Mouse (Mus musculus) forebrain, embryonic 11.5 days (tissue): ENCODE measurements at regions not wholly inside any gene's neighbourhood (a gene's known extent, or its start where the extent isn't known, plus 50 kb on each side); places are given as distances from the start of the nearest gene placed in this dataset.

Experiments used
- ATAC-seq: fragments of 200-750 bp; cut with Nextera tagmentation; replicated peaks from 2 replicates; pipeline ENCODE4 v1.8.0; 2017; ENCODE audit warnings: moderate TSS enrichment; ENCODE audit not compliant: low FRiP score
- DNase-seq: peaks from one replicate; pipeline ENCODE4 v3.0.0-alpha.2; 2017; ENCODE audit warnings: low spot score
- H3K27ac ChIP-seq: fragments of 300-500 bp; sonication (generic); 2 replicates; pipeline ENCODE4 v1.5.1; 2014; ENCODE audit warnings: low read depth, low read length
- H3K27me3 ChIP-seq: fragments of 300-500 bp; sonication (generic); 2 replicates; pipeline ENCODE4 v1.6.1; 2014; ENCODE audit warnings: mild to moderate bottlenecking, low read length, mixed read lengths; ENCODE audit not compliant: control insufficient read depth, insufficient read depth
- H3K36me3 ChIP-seq: fragments of 300-500 bp; sonication (generic); 2 replicates; pipeline ENCODE4 v1.6.1; 2014; ENCODE audit warnings: mild to moderate bottlenecking, low read length, moderate library complexity, mixed read lengths; ENCODE audit not compliant: control insufficient read depth, insufficient read depth
- H3K4me1 ChIP-seq: fragments of 300-500 bp; sonication (generic); replicated peaks from 2 replicates; pipeline ENCODE4 v1.6.1; 2014; ENCODE audit warnings: low read length, mixed read lengths; ENCODE audit not compliant: control insufficient read depth, insufficient read depth
- H3K4me2 ChIP-seq: fragments of 300-500 bp; sonication (generic); 2 replicates; pipeline ENCODE4 v1.6.1; 2014; ENCODE audit warnings: low read depth, mild to moderate bottlenecking, low read length, moderate library complexity, mixed read lengths; ENCODE audit not compliant: severe bottlenecking
- H3K4me3 ChIP-seq: fragments of 300-500 bp; sonication (generic); 2 replicates; pipeline ENCODE4 v1.5.1; 2014; ENCODE audit warnings: low read depth, low read length
- H3K9ac ChIP-seq: fragments of 300-500 bp; sonication (generic); 2 replicates; pipeline ENCODE4 v1.6.1; 2014; ENCODE audit warnings: low read length
- H3K9me3 ChIP-seq: fragments of 300-500 bp; sonication (generic); 2 replicates; pipeline ENCODE4 v1.6.1; 2016; ENCODE audit warnings: low read length, mixed read lengths; ENCODE audit not compliant: control insufficient read depth
- WGBS: fragments of 180-500 bp; shearing (Covaris S2); extraction: QIAGEN DNeasy Blood & Tissue Kit; methylation state at CpG from one replicate; pipeline ENCODE4 v1.1.7; 2014; 5-methylcytosine and 5-hydroxymethylcytosine counted together

GRCm38 (mm10) chr4:150789166-150789565 is 64.6 kb upstream of the Errfi1 start:
- no peaks in the 10 kb centered on the region for H3K9me3 ChIP-seq
- H3K27ac ChIP-seq = no peak overlapping the region
- no peak for DNase-seq
- no peaks in the 10 kb centered on the region for H3K36me3 ChIP-seq
- no peak overlapping the region for H3K4me3 ChIP-seq
- H3K4me2 ChIP-seq = no peak overlapping the region
- WGBS = 74% methylated on average over 7 of the region's 7 CpGs
- peaks cover 2% of the 10 kb centered on the region; the same call in 1 of the 2 replicates for H3K4me1 ChIP-seq
- no peak overlapping the region for H3K9ac ChIP-seq
- no peak for ATAC-seq
- no peaks in the 10 kb centered on the region for H3K27me3 ChIP-seq

- H3K9me3 ChIP-seq = no peaks in the 10 kb centered on the region
- no peak overlapping the region for H3K4me3 ChIP-seq
- DNase-seq (no peak), ATAC-seq (no peak)
- H3K4me2 ChIP-seq = no peak overlapping the region
- H3K27me3 ChIP-seq = no peaks in the 10 kb centered on the region
- H3K27ac ChIP-seq = no peak overlapping the region
- 58% methylated on average over 6 of the region's 6 CpGs for WGBS
- H3K4me1 ChIP-seq = no peaks in the 10 kb centered on the region
- no peak overlapping the region for H3K9ac ChIP-seq
- H3K36me3 ChIP-seq = no peaks in the 10 kb centered on the region
These were observed 66.6 kb upstream of the Errfi1 start for GRCm38 (mm10) chr4:150787113-150787512.

GRCm38 (mm10) chr4:150786651-150787050 is 67.1 kb upstream of the Errfi1 start:
- Histone ChIP-seq H3K4me2 (no peak overlapping the region), H3K27ac (no peak overlapping the region), H3K4me1 (no peaks in the 10 kb centered on the region), H3K27me3 (no peaks in the 10 kb centered on the region), H3K9me3 (no peaks in the 10 kb centered on the region), H3K9ac (no peak overlapping the region), H3K36me3 (no peaks in the 10 kb centered on the region), H3K4me3 (no peak overlapping the region)
- WGBS = 72% methylated on average over 3 of the region's 3 CpGs
- DNase-seq (no peak), ATAC-seq (no peak)

- H3K27me3 ChIP-seq = no peaks in the 10 kb centered on the region
- no peak overlapping the region for H3K9ac ChIP-seq
- no peaks in the 10 kb centered on the region for H3K36me3 ChIP-seq
- no peak overlapping the region for H3K4me3 ChIP-seq
- H3K4me2 ChIP-seq = no peak overlapping the region
- DNase-seq (no peak), ATAC-seq (no peak)
- peaks cover 2% of the 10 kb centered on the region; the same call in 1 of the 2 replicates for H3K4me1 ChIP-seq
- H3K27ac ChIP-seq = no peak overlapping the region
- 76% methylated on average over 14 of the region's 14 CpGs for WGBS
- H3K9me3 ChIP-seq = no peaks in the 10 kb centered on the region
These were observed 68.9 kb upstream of the Errfi1 start for GRCm38 (mm10) chr4:150784491-150785451.

GRCm38 (mm10) chr4:150781304-150781703 is 72.4 kb upstream of the Errfi1 start:
- Histone ChIP-seq H3K36me3 (no peaks in the 10 kb centered on the region), H3K27ac (no peak overlapping the region), H3K9ac (no peak overlapping the region), H3K27me3 (no peaks in the 10 kb centered on the region), H3K4me1 (peaks cover 2% of the 10 kb centered on the region; the same call in 1 of the 2 replicates), H3K4me2 (no peak overlapping the region), H3K4me3 (no peak overlapping the region), H3K9me3 (no peaks in the 10 kb centered on the region)
- 52% methylated on average over 3 of the region's 3 CpGs for whole genome bisulfite sequencing
- ATAC-seq (no peak), DNase-seq (no peak)

GRCm38 (mm10) chr4:150779340-150779739 is 74.4 kb upstream of the Errfi1 start:
- Histone ChIP-seq H3K27ac (no peak overlapping the region), H3K4me1 (peaks cover 2% of the 10 kb centered on the region; the same call in 1 of the 2 replicates), H3K9me3 (no peaks in the 10 kb centered on the region; the same call in 1 of the 2 replicates), H3K4me3 (no peak overlapping the region), H3K27me3 (no peaks in the 10 kb centered on the region), H3K9ac (no peak overlapping the region), H3K4me2 (no peak overlapping the region), H3K36me3 (no peaks in the 10 kb centered on the region)
- WGBS = 71% methylated on average over 5 of the region's 5 CpGs
- DNase-seq (no peak), ATAC-seq (no peak)

GRCm38 (mm10) chr4:150778683-150779082 is 75.0 kb upstream of the Errfi1 start:
- no peak for ATAC-seq
- Histone ChIP-seq H3K27me3 (no peaks in the 10 kb centered on the region), H3K9me3 (no peaks in the 10 kb centered on the region; the same call in 1 of the 2 replicates), H3K4me2 (no peak overlapping the region), H3K4me1 (peaks cover 2% of the 10 kb centered on the region; the same call in 1 of the 2 replicates), H3K36me3 (no peaks in the 10 kb centered on the region), H3K9ac (no peak overlapping the region), H3K4me3 (no peak overlapping the region), H3K27ac (no peak overlapping the region)
- 68% methylated on average over 8 of the region's 8 CpGs for WGBS
- DNase-seq = no peak

- H3K9me3 ChIP-seq = no peaks in the 10 kb centered on the region; the same call in 1 of the 2 replicates
- no peak overlapping the region for H3K27ac ChIP-seq
- no peak overlapping the region for H3K4me2 ChIP-seq
- DNase-seq = no peak
- no peak overlapping the region for H3K9ac ChIP-seq
- 83% methylated on average over 24 of the region's 24 CpGs for WGBS
- H3K4me3 ChIP-seq = no peak overlapping the region
- H3K36me3 ChIP-seq = no peaks in the 10 kb centered on the region
- no peaks in the 10 kb centered on the region for H3K27me3 ChIP-seq
- H3K4me1 ChIP-seq = 0 out of 2 replicates have a peak, but pooled peaks cover 2% of the 10 kb centered on the region
- no peak for ATAC-seq
These were observed 77.8 kb upstream of the Errfi1 start for GRCm38 (mm10) chr4:150775695-150776521.
